Mouse (Mus musculus) B cell, adult 2 months (primary cell): ENCODE results near the gene Cd80.
A peak's percentile ranks its signal among the peaks of the same experiment; 100 is the strongest.

ENCODE experiments used
- DNase-seq, 2 experiments: peaks; one replicate each; pipeline ENCODE4 v3.0.0; 2022

Cd80 gene

DNA sequence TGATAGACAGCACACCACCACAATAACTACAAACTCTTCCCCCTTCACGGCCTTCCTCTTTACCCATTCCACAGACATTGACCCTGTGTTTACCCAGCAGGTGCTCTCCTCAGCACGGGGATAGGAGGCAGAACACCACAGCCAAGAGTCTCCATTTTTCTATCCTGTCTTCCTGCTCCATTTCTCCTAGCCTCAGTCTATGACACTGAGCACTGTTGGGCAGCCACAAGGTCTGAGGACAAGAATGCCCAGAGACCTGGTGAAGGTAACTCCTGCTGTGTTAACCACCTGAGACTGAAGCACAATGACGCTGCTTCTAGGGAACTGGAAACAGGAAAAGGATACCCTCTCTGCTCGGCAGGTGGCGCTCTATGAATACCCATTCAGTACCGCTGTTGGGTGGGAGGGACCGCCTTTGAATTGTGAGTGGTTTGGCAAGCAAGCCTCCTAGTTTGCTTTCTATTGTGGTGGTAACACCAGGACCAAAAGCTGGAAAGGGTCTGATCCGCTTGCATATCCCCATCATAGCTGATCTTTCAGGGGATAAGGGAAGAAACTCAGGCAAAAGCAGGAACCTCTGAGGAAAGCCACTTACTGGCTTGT is 81.3 kb downstream of the Cd80 start:
- DNase-seq = peak; percentile 80 to 82

DNA sequence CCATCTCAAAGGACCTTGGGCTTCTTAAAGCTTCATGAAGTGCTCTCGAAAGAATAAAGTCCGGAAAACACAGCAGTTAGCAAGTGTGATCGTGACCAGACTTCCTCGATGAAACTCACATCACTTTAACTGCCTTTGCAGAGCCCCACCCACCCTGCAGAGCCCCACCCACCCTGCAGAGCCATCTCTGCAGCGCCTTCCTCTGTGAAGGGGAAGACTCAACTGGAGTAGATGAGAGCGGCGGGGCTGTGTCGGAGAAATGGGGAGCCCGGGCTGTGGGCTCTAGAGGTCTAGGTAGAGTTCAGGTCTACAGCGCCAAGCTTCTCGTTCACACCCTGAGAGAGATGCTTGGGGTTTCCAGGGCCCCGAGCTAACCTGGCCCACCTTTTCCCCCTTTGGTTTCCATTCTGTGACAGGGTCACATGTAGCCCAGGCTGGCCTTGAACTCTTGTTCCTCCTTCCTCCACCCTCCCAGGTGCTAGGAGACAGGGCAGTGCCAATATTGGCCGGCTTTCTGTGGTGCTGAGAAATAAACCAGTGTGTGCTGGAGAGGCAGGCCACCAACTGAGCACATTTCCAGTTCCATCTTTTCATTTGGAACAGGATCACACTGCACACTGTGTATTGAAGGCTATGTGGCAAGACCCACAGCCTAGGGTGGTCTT is 83.5 kb downstream of the Cd80 start:
- no peak for DNase-seq
